Mouse (Mus musculus) liver, embryonic 13.5 days (tissue): ENCODE data around the gene Myt1l. TPM values are rescaled to one million over a fixed set of nuclear protein-coding genes. Genes with fewer than 3 reads are reported as not detected.

ENCODE experiments used
- ATAC-seq: fragments of 200-750 bp; cut with Nextera tagmentation; 2 replicates; pipeline ENCODE4 v1.8.0; 2017; ENCODE audit warnings: low read depth, mild to moderate bottlenecking, moderate number of reproducible peaks, moderate library complexity
- DNase-seq: peaks from one replicate; pipeline ENCODE4 v3.0.0; 2022
- H3K27ac ChIP-seq: fragments of 300-500 bp; sonication (generic); 2 replicates; pipeline ENCODE4 v1.5.1; 2015; ENCODE audit warnings: moderate library complexity, mild to moderate bottlenecking, inconsistent platforms
- H3K27me3 ChIP-seq: fragments of 300-500 bp; sonication (generic); 2 replicates; pipeline ENCODE4 v1.6.1; 2015; ENCODE audit warnings: mild to moderate bottlenecking, inconsistent platforms
- H3K36me3 ChIP-seq: fragments of 300-500 bp; sonication (generic); 2 replicates; pipeline ENCODE4 v1.6.1; 2015; ENCODE audit warnings: mild to moderate bottlenecking, inconsistent platforms
- H3K4me1 ChIP-seq: fragments of 300-500 bp; sonication (generic); replicated peaks from 2 replicates; pipeline ENCODE4 v1.6.1; 2015; ENCODE audit warnings: inconsistent platforms
- H3K4me2 ChIP-seq: fragments of 300-500 bp; sonication (generic); 2 replicates; pipeline ENCODE4 v1.6.1; 2015; ENCODE audit warnings: inconsistent platforms, mild to moderate bottlenecking, moderate library complexity
- H3K4me3 ChIP-seq: fragments of 300-500 bp; sonication (generic); replicated peaks from 2 replicates; pipeline ENCODE4 v1.5.1; 2015; ENCODE audit warnings: mild to moderate bottlenecking, inconsistent platforms
- H3K9ac ChIP-seq: fragments of 300-500 bp; sonication (generic); 2 replicates; pipeline ENCODE4 v1.6.1; 2015; ENCODE audit warnings: mild to moderate bottlenecking, inconsistent platforms
- H3K9me3 ChIP-seq: fragments of 300-500 bp; sonication (generic); replicated peaks from 2 replicates; pipeline ENCODE4 v1.6.1; 2016; ENCODE audit warnings: inconsistent platforms
- WGBS: fragments of 180-500 bp; shearing (Covaris S2); methylation state at CpG from one replicate; pipeline ENCODE4 v1.1.7; 2015; ENCODE audit not compliant: insufficient replicate concordance; 5-methylcytosine and 5-hydroxymethylcytosine counted together
- polyA plus RNA-seq: library from polyadenylated mRNA; unstranded; fragments of >200 nt; fragmentation: Nextera tagmentation; extraction: Ambion mirVana; gene quantifications from 2 replicates; pipeline ENCODE4 v1.2.1, GENCODE M21; 2015

Gene Myt1l
- 0.06 and 0.55 TPM in 2 replicates for polyA plus RNA-seq

GRCm38 (mm10) chr12:29528031-29528771, at the start of gene Myt1l:
TSS of gene Myt1l (plus strand) at chr12:29528384.
- WGBS: 30% methylated on average over 13 of the region's 13 CpGs
- Histone ChIP-seq H3K36me3 (no peaks in the 10 kb centered on the region), H3K9ac (no peak within 1 kb of the TSS), H3K4me2 (no peak within 1 kb of the TSS), H3K27ac (no peak within 1 kb of the TSS), H3K4me1 (no peaks in the 10 kb centered on the region), H3K4me3 (no peak within 1 kb of the TSS), H3K9me3 (no peaks in the 10 kb centered on the region), H3K27me3 (peaks cover 21% of the 10 kb centered on the region)
- no peak for DNase-seq
- no peak for ATAC-seq

- Histone ChIP-seq H3K9me3 (no peaks in the 10 kb centered on the region), H3K36me3 (no peaks in the 10 kb centered on the region), H3K4me2 (no peak overlapping the region), H3K4me1 (no peaks in the 10 kb centered on the region), H3K9ac (no peak overlapping the region), H3K27ac (no peak overlapping the region), H3K4me3 (no peak overlapping the region), H3K27me3 (no peaks in the 10 kb centered on the region)
- ATAC-seq (no peak), DNase-seq (no peak)
- WGBS: 69% methylated on average over 10 of the region's 10 CpGs
These were observed 41.7 kb upstream of the Myt1l start for GRCm38 (mm10) chr12:29486424-29487035.

GRCm38 (mm10) chr12:29526236-29526644, 1.9 kb upstream of the Myt1l start:
- Histone ChIP-seq H3K9me3 (no peaks in the 10 kb centered on the region), H3K36me3 (no peaks in the 10 kb centered on the region), H3K4me2 (no peak overlapping the region), H3K9ac (no peak overlapping the region), H3K4me3 (no peak overlapping the region), H3K27me3 (peaks cover 16% of the 10 kb centered on the region), H3K4me1 (no peaks in the 10 kb centered on the region), H3K27ac (no peak overlapping the region)
- DNase-seq (no peak), ATAC-seq (no peak)
- WGBS: 13% methylated on average over 6 of the region's 6 CpGs

- no peak overlapping the region for H3K9ac ChIP-seq
- WGBS: 3% methylated on average over 27 of the region's 27 CpGs
- H3K4me3 ChIP-seq: no peak overlapping the region
These were observed 979 bp upstream of the Myt1l start for GRCm38 (mm10) chr12:29527048-29527761.

GRCm38 (mm10) chr12:29530241-29530725, 2.1 kb downstream of the Myt1l start:
- Histone ChIP-seq H3K9ac (no peak overlapping the region), H3K4me1 (no peaks in the 10 kb centered on the region), H3K36me3 (no peaks in the 10 kb centered on the region), H3K4me2 (no peak overlapping the region), H3K4me3 (no peak overlapping the region), H3K27ac (no peak overlapping the region), H3K9me3 (no peaks in the 10 kb centered on the region), H3K27me3 (peaks cover 42% of the 10 kb centered on the region)
- peak; percentile 0 for DNase-seq
- WGBS: 7% methylated on average over 6 of the region's 6 CpGs
- no peak for ATAC-seq

More at GRCm38 (mm10) chr12:29527048-29527761, 979 bp upstream of the Myt1l start:
- Histone ChIP-seq H3K27me3 (peaks cover 16% of the 10 kb centered on the region), H3K9me3 (no peaks in the 10 kb centered on the region), H3K4me2 (no peak overlapping the region), H3K27ac (no peak overlapping the region), H3K36me3 (no peaks in the 10 kb centered on the region), H3K4me1 (no peaks in the 10 kb centered on the region)
- no peak for ATAC-seq
- no peak for DNase-seq

- no peaks in the 10 kb centered on the region for H3K36me3 ChIP-seq
- ATAC-seq: no peak
- no peak overlapping the region for H3K4me2 ChIP-seq
These were observed 2.6 kb downstream of the Myt1l start for GRCm38 (mm10) chr12:29530823-29531222.

GRCm38 (mm10) chr12:29533071-29533876, 5.1 kb downstream of the Myt1l start:
- Histone ChIP-seq H3K4me1 (no peaks in the 10 kb centered on the region), H3K27ac (no peak overlapping the region), H3K36me3 (no peaks in the 10 kb centered on the region), H3K9ac (no peak overlapping the region), H3K4me2 (no peak overlapping the region), H3K27me3 (peaks cover 51% of the 10 kb centered on the region), H3K9me3 (no peaks in the 10 kb centered on the region), H3K4me3 (no peak overlapping the region)
- 31% methylated on average over 14 of the region's 14 CpGs for WGBS
- DNase-seq: no peak
- ATAC-seq: no peak

More at GRCm38 (mm10) chr12:29530823-29531222, 2.6 kb downstream of the Myt1l start:
- H3K9me3 ChIP-seq: no peaks in the 10 kb centered on the region
- 71% methylated on average over 7 of the region's 7 CpGs for WGBS
- DNase-seq: no peak
- H3K4me1 ChIP-seq: no peaks in the 10 kb centered on the region
- H3K27ac ChIP-seq: no peak overlapping the region
- peaks cover 47% of the 10 kb centered on the region for H3K27me3 ChIP-seq
- no peak overlapping the region for H3K4me3 ChIP-seq
- H3K9ac ChIP-seq: no peak overlapping the region

- Histone ChIP-seq H3K27me3 (peaks cover 44% of the 10 kb centered on the region), H3K36me3 (no peaks in the 10 kb centered on the region), H3K4me3 (no peak overlapping the region), H3K9me3 (no peaks in the 10 kb centered on the region), H3K4me2 (no peak overlapping the region), H3K4me1 (no peaks in the 10 kb centered on the region), H3K9ac (no peak overlapping the region), H3K27ac (no peak overlapping the region)
- DNase-seq (no peak), ATAC-seq (no peak)
- WGBS: 12% methylated on average over 6 of the region's 6 CpGs
These were observed 6.1 kb downstream of the Myt1l start for GRCm38 (mm10) chr12:29534326-29534725.

GRCm38 (mm10) chr12:29534761-29535300, 6.6 kb downstream of the Myt1l start:
- ATAC-seq (no peak), DNase-seq (no peak)
- Histone ChIP-seq H3K27ac (no peak overlapping the region), H3K27me3 (peaks cover 44% of the 10 kb centered on the region), H3K36me3 (no peaks in the 10 kb centered on the region), H3K9ac (no peak overlapping the region), H3K4me2 (no peak overlapping the region), H3K4me1 (no peaks in the 10 kb centered on the region), H3K9me3 (no peaks in the 10 kb centered on the region), H3K4me3 (no peak overlapping the region)
- 3% methylated on average over 25 of the region's 25 CpGs for WGBS

- H3K27ac ChIP-seq: no peak overlapping the region
- no peaks in the 10 kb centered on the region for H3K4me1 ChIP-seq
- WGBS: 45% methylated on average over 5 of the region's 5 CpGs
- H3K36me3 ChIP-seq: no peaks in the 10 kb centered on the region
- no peak for DNase-seq
- H3K4me3 ChIP-seq: no peak overlapping the region
- no peak overlapping the region for H3K9ac ChIP-seq
- H3K27me3 ChIP-seq: peaks cover 42% of the 10 kb centered on the region
- ATAC-seq: no peak
- no peak overlapping the region for H3K4me2 ChIP-seq
- no peaks in the 10 kb centered on the region for H3K9me3 ChIP-seq
These were observed 9.7 kb downstream of the Myt1l start for GRCm38 (mm10) chr12:29537916-29538315.
